Mouse (Mus musculus) ES-CJ7 (cell line): ENCODE data around the gene Dtnb.
A peak's percentile ranks its signal among the peaks of the same experiment; 100 is the strongest.

Experiments
- DNase-seq: peaks from one replicate; pipeline ENCODE4 v3.0.0; 2011; ENCODE audit warnings: low read depth, low spot score

Gene Dtnb

GRCm38 (mm10) chr12:3572581-3573397, 608 bp downstream of the Dtnb start:
- DNase-seq, result peak; percentile 42

GRCm38 (mm10) chr12:3573410-3573809, 1.2 kb downstream of the Dtnb start:
- DNase-seq, result no peak

- DNase-seq, result peak; percentile 26
Observed at GRCm38 (mm10) chr12:3574670-3575069, 2.5 kb downstream of the Dtnb start.

GRCm38 (mm10) chr12:3579958-3580530, 7.9 kb downstream of the Dtnb start:
- no peak for DNase-seq

- DNase-seq, result no peak
Observed at GRCm38 (mm10) chr12:3582604-3583003, 10.4 kb downstream of the Dtnb start.

- no peak for DNase-seq
Observed at GRCm38 (mm10) chr12:3585525-3585924, 13.3 kb downstream of the Dtnb start.

- DNase-seq, result no peak
Observed at GRCm38 (mm10) chr12:3587010-3587409, 14.8 kb downstream of the Dtnb start.

GRCm38 (mm10) chr12:3590039-3590438, 17.9 kb downstream of the Dtnb start:
- DNase-seq, result no peak

GRCm38 (mm10) chr12:3591595-3591994, 19.4 kb downstream of the Dtnb start:
- no peak for DNase-seq

- peak; percentile 89 for DNase-seq
Observed at GRCm38 (mm10) chr12:3602786-3603185, 30.6 kb downstream of the Dtnb start.

- peak; percentile 88 for DNase-seq
Observed at GRCm38 (mm10) chr12:3606202-3606601, 34.0 kb downstream of the Dtnb start.

GRCm38 (mm10) chr12:3609747-3610146, 37.6 kb downstream of the Dtnb start:
- DNase-seq, result peak; percentile 69

- DNase-seq, result no peak
Observed at GRCm38 (mm10) chr12:3611871-3612270, 39.7 kb downstream of the Dtnb start.

- no peak for DNase-seq
Observed at GRCm38 (mm10) chr12:3615041-3615440, 42.9 kb downstream of the Dtnb start.

- no peak for DNase-seq
Observed at GRCm38 (mm10) chr12:3618144-3619020, 46.2 kb downstream of the Dtnb start.

- DNase-seq, result no peak
Observed at GRCm38 (mm10) chr12:3619021-3619367, 46.8 kb downstream of the Dtnb start.

GRCm38 (mm10) chr12:3626880-3627279, 54.7 kb downstream of the Dtnb start:
- DNase-seq, result no peak

- DNase-seq, result peak; percentile 52
Observed at GRCm38 (mm10) chr12:3641931-3642330, 69.8 kb downstream of the Dtnb start.

GRCm38 (mm10) chr12:3656799-3657198, 84.6 kb downstream of the Dtnb start:
- DNase-seq, result no peak

- DNase-seq, result no peak
Observed at GRCm38 (mm10) chr12:3657234-3657633, 85.1 kb downstream of the Dtnb start.

- DNase-seq, result no peak
Observed at GRCm38 (mm10) chr12:3657786-3658185, 85.6 kb downstream of the Dtnb start.

GRCm38 (mm10) chr12:3659554-3660311, 87.6 kb downstream of the Dtnb start:
- DNase-seq, result no peak
